Mouse (Mus musculus) embryonic fibroblast, embryonic 13.5 days (primary cell): Measurements from ENCODE around the gene Armh1.

Experiments
- CTCF ChIP-seq: IDR thresholded peaks from 2 replicates; pipeline ENCODE4 v1.5.1; 2011; ENCODE audit warnings: mild to moderate bottlenecking, control low read depth, low read length, moderate library complexity, borderline replicate concordance; ENCODE audit not compliant: insufficient read depth
- POLR2A ChIP-seq: IDR thresholded peaks from 2 replicates; pipeline ENCODE4 v1.6.1; 2011; ENCODE audit warnings: low read depth, mild to moderate bottlenecking, control low read depth, low read length, moderate library complexity

DNA sequence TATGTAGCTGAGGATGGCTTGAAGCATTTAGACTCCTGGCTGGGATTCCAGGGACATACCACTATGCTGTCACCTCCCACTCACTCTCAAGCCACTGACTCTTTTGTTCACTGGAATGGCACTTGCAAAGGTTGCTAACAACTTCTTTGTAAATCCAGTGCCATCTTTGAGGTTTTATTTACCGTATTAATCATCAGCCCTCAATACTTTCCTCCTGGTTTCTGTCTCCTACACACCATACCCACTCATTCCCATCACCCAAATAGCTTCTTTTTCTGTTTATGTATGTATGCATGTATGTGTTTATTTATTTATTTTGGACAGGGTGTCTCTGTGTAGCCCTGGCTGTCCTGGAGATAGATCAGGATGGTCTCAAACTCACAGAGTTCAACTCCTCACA is 943 bp downstream of the Armh1 start:
- TF ChIP-seq POLR2A = no peak
- TF ChIP-seq CTCF = no peak
